ENCODE assay signal across 12 mouse cellular contexts in genomic region chr6:145709956-145710720, GRCm38 (mm10).
"Had no signal": no experiment of that assay in that cellular context is flagged by ENCODE, and none has a peak within 500 bp of the region (broad histone marks: within the 10 kb centered on the region; RNA-seq: fewer than 3 reads in every experiment).

No protein-coding gene starts in this region.

- H3K4me3 ChIP-seq: intestine, embryonic 15.5 days; layer of hippocampus, adult 2 months; limb, embryonic 12.5 days; liver, embryonic 13.5 days; lung, embryonic 15.5 days; midbrain, embryonic 10.5 days; myocyte; neural tube, embryonic 12.5 days had no signal

- H3K27me3 ChIP-seq: intestine, embryonic 15.5 days; limb, embryonic 12.5 days; liver, embryonic 13.5 days; lung, embryonic 15.5 days; neural tube, embryonic 12.5 days had no signal

- ATAC-seq: intestine, embryonic 15.5 days had no signal

- H3K27ac ChIP-seq: hindbrain, embryonic 14.5 days; intestine, embryonic 15.5 days; layer of hippocampus, adult 2 months; limb, embryonic 12.5 days; liver, embryonic 13.5 days; lung, embryonic 15.5 days; midbrain, embryonic 10.5 days; neural tube, embryonic 12.5 days; stomach, postnatal 0 days had no signal

- DNase-seq: liver, embryonic 13.5 days; midbrain, embryonic 14.5 days; thymus, postnatal 25 days had no signal

- H3K9me3 ChIP-seq: intestine, embryonic 15.5 days; limb, embryonic 12.5 days; liver, embryonic 13.5 days; lung, embryonic 15.5 days; midbrain, embryonic 10.5 days; neural tube, embryonic 12.5 days had no signal

- H3K4me1 ChIP-seq: liver, embryonic 13.5 days; lung, embryonic 15.5 days had no signal

- H3K9ac ChIP-seq: hindbrain, embryonic 14.5 days; intestine, embryonic 15.5 days; limb, embryonic 12.5 days; liver, embryonic 13.5 days; lung, embryonic 15.5 days; neural tube, embryonic 12.5 days had no signal

- H3K36me3 ChIP-seq: intestine, embryonic 15.5 days; limb, embryonic 12.5 days; liver, embryonic 13.5 days; lung, embryonic 15.5 days; midbrain, embryonic 10.5 days; neural tube, embryonic 12.5 days had no signal

- H3K4me2 ChIP-seq: hindbrain, embryonic 14.5 days; intestine, embryonic 15.5 days; limb, embryonic 12.5 days; liver, embryonic 13.5 days; lung, embryonic 15.5 days; neural tube, embryonic 12.5 days had no signal
